Mouse (Mus musculus): ENCODE measurements around the gene Eda2r. TPM values are rescaled to one million over a fixed set of nuclear protein-coding genes. Genes with fewer than 3 reads are reported as not detected.

Gene Eda2r
- 1 to 10 TPM; 1.9 to 2.0 TPM for total RNA-seq (2021)
- long read RNA-seq, experiment 1, partial matches to known transcripts, result 0 of 2 reads
- long read RNA-seq, experiment 1, other reads (novel, unspliced or antisense), result 2 of 2 reads
- long read RNA-seq, experiment 2, partial matches to known transcripts, result 1 of 2 reads
- long read RNA-seq, experiment 2, other reads (novel, unspliced or antisense), result 0 of 2 reads

DNA sequence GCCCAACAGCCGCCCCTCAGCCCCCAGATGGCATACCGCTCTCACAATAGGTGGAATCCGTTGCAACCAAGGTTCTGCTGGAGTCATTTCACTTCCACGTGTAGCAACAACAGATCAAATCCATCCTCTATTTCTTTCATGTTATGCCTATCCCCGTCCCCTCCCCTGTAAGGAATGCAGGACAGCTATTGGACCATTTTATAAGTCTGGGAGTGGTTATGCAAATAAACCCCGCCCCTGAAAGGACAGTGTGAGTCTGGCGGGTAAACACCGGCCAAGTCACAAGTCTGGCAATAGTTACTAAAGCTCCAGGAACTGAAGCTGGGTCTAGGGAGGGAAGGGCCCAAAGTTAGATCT lies at the start of gene Eda2r:
Gene Eda2r, minus strand, starts transcription at position 152 of the 357 bp plus-strand sequence.
- DNase-seq (ENCODE audit: low spot score in 2 of 2), result peak; percentile 6 to 19

DNA sequence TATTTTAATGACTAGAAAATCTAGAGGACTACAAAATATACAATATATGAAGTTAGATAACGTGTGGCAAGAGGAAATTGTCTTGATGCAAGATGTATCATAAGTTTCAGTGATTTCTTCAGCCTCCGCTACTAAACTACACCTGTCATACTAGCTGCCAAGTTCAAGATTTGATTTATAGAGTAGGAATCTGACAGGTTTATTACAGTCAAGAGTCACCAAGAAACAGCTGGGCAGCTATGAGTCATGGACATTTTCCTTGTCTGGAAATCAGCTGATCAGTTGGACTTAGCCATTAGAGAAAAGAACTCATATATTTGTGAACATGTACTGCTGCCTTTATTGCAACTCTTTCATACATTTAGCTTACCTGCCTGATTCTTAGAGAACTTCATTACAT lies 20.9 kb upstream of the Eda2r start:
- DNase-seq (ENCODE audit: low spot score in 2 of 2), result no peak

DNA sequence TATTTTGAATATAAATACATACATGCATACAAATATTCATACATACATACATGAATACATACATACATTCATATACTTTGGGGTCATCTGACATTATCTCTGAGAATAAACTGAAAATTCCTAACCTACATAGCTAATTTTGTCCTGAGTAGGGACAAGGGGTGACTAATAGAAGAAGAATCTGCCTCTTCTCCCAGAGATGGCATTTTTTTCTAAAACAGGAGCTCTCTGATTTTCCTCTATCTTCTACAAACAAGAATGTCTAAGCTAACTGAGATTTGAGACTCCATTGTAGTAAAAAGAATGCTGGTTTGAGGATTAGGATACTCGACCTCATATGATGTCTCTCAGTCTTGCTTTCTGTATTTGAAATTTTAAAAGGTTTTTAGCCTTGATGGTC lies 1.1 kb upstream of the Eda2r start:
- DNase-seq (ENCODE audit: low spot score in 2 of 2), result no peak

DNA sequence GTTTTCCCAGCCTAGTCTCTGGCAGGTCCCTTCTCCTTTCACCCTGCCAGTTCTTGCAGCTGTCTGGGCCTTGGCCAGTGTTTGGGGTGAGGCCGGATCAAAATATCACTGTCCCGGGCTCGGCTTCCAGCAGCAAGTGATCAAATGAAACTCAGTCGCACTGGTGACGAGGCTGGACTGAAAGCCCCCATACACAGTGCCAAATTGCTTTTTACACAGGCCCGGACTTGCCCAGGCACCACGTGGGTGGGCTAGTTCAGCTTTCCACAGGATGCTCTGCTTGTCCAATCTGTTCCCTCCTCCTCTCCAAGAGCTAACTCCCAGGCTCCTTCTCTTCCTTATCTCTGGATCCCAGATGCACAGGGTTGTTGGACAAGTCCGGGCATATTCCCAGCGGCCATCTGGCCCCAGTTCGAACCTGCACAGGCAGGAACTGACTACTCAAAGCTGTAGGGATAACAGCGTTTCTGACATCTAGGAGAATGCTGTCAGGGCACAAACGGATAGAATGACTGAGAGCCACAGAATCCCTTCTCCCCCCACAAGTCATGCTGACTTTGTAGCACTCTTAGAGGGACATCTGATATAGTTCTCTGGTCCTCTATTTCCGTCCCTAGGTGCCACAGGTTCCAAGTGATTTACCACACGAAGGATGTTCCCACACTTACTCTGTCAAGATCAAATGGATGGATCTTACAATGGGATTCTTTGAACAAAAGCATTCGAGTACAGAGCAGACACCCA lies 523 bp downstream of the Eda2r start:
- DNase-seq (ENCODE audit: low spot score in 2 of 2), result peak; percentile 3 to 22

DNA sequence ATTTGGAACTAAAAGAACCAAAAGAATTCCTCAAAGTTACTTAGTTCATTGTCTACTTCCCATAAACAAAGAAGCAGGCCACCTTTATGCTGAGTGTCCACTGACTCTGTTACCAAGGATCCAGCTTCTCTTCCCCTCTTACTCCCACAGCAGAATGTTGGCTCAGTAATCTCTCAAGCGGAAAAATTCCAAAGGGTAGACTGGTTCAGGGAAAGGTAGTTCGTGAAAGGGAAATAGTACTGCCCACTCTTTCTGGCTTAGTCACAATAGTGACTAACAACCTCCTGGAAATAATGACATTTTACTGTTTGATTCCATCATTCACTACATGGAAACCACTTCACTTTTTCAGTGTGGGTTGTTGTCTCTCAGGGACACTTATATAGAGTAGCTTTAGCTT lies 4.2 kb downstream of the Eda2r start:
- no peak for DNase-seq (ENCODE audit: low spot score in 2 of 2)

DNA sequence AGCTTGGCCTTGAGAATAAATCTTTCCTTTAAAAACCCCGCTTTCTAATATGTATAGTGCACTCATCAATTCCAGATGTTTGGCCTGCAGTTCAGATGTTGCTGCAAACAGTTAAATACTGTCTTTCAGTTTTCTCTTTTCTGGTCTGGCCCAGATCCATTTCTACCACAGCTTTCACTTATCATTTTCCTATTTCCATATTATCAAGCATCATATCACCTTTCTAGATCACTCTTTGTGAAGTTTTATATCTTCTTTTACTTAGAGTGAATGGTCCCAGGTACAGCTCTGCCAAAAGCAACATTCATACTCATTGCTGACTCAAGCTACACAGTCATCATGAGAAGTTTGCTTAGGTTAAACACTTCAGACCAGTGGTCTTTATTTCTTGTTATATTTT lies 7.8 kb downstream of the Eda2r start:
- DNase-seq (ENCODE audit: low spot score in 2 of 2), result no peak

DNA sequence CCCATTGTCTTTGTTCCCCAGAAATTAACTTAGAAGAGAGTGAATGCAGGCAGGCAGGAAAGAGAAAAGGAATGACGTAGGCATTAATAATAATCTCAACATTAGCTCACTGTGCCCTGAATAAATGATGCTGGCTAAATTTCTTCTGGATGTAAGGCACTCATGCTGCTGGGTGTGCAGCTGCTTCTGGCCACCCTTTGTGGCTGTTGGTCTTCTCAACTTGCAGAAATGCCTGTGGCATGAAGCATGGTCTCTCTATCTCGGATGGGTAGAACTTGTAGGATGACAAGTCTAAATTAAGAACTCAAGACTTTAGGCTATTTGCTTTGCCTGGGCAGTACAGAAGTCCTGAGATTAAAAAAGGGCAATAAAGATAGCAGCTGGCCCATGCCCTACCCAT lies 8.3 kb downstream of the Eda2r start:
- DNase-seq (ENCODE audit: low spot score in 2 of 2), result no peak

DNA sequence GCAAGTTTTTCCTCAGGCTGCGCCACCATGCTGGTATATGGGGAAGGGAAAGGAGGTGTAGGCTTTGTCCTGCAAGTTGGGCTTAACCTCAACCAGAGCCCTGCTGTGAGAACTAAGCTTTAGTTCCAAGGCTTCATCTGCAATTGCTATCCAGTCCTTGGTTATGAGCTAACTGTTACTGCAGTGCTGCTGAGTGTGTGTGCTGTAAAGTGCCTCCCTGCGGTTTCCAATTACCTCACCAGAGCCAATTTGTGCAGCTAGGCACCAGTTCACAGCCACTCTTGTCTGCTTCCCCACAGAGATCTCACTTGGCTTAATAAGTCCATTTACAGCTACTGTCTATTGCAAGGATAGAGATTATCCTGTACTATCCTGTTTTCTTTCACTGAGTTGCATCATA lies 16.1 kb downstream of the Eda2r start:
- DNase-seq (ENCODE audit: low spot score in 2 of 2), result no peak

DNA sequence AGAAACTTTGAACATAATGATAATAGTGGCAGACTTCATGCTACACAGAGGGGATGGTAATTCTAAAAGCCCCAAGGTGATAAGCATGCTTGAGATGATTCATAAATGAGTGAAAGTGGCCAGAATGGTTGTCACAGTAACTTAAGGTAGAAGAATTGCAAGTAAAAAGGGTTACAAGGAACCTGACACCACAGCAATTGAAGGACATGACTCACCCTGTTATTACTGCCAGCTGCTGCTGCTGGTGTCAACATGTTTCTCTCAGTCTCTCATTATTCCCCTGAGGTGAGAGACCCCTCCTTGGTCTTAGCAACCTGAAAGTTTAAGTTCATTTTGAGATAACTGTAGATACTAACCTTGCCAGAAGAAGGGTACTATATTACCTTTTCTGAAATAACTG lies 49.1 kb downstream of the Eda2r start:
- no peak for DNase-seq (ENCODE audit: low spot score in 2 of 2)
